28 mouse cellular contexts compared by ENCODE assay signal in genomic region chr11:63009761-63010160, GRCm38 (mm10). TPM values are rescaled to one million over a fixed set of nuclear protein-coding genes. Genes with fewer than 3 reads are reported as not detected.
DNase-seq lines count a peak whose midpoint lies in the region; ATAC-seq lines count a peak whose summit lies in the region.
"Had no signal": no experiment of that assay in that cellular context is flagged by ENCODE, and none has a peak within 500 bp of the region (broad histone marks: within the 10 kb centered on the region; RNA-seq: fewer than 3 reads in every experiment).

No protein-coding gene starts in this region.

- no peaks in the 10 kb centered on the region for H3K9me3 ChIP-seq in heart, embryonic 11.5 days (replicated peaks; ENCODE audit: control insufficient read depth, low read length)
- H3K9me3 ChIP-seq: embryonic facial prominence, embryonic 13.5 days; embryonic facial prominence, embryonic 15.5 days; forebrain, embryonic 10.5 days; forebrain, embryonic 13.5 days; forebrain, embryonic 15.5 days had no signal

- no peaks in the 10 kb centered on the region for H3K36me3 ChIP-seq in heart, embryonic 11.5 days (ENCODE audit: control insufficient read depth, insufficient read depth, low read length)
- H3K36me3 ChIP-seq: embryonic facial prominence, embryonic 13.5 days; embryonic facial prominence, embryonic 15.5 days; forebrain, embryonic 10.5 days; forebrain, embryonic 15.5 days had no signal

- H3K9ac ChIP-seq in heart, embryonic 11.5 days (ENCODE audit: low read depth, low read length) = no peak overlapping the region
- H3K9ac ChIP-seq: embryonic facial prominence, embryonic 13.5 days; embryonic facial prominence, embryonic 15.5 days; forebrain, embryonic 13.5 days; forebrain, embryonic 15.5 days; forebrain, postnatal 0 days had no signal

- H3K4me3 ChIP-seq in heart, embryonic 11.5 days (ENCODE audit: low read depth, low read length) = no peak overlapping the region
- H3K4me3 ChIP-seq: embryonic facial prominence, embryonic 13.5 days; embryonic facial prominence, embryonic 15.5 days; erythroblast, embryonic 14.5 days; forebrain, embryonic 10.5 days; forebrain, embryonic 13.5 days; forebrain, embryonic 15.5 days had no signal

- H3K4me2 ChIP-seq in heart, embryonic 11.5 days = no peak overlapping the region
- H3K4me2 ChIP-seq: embryonic facial prominence, embryonic 13.5 days; embryonic facial prominence, embryonic 15.5 days; forebrain, embryonic 13.5 days; forebrain, embryonic 15.5 days had no signal

- H3K4me1 ChIP-seq in heart, embryonic 11.5 days (ENCODE audit: control insufficient read depth, insufficient read depth, low read length) = no peaks in the 10 kb centered on the region
- H3K4me1 ChIP-seq: forebrain, embryonic 10.5 days; forebrain, embryonic 13.5 days; forebrain, embryonic 15.5 days had no signal

- no peaks in the 10 kb centered on the region for H3K27me3 ChIP-seq in heart, embryonic 11.5 days (ENCODE audit: control insufficient read depth, insufficient read depth, low read length)
- H3K27me3 ChIP-seq: embryonic facial prominence, embryonic 13.5 days; embryonic facial prominence, embryonic 15.5 days; forebrain, embryonic 13.5 days; forebrain, embryonic 15.5 days; Patski had no signal

- no peak for ATAC-seq in heart, embryonic 11.5 days (replicated peaks; ENCODE audit: insufficient number of reproducible peaks, low FRiP score, low TSS enrichment)
- ATAC-seq: activated CD4-positive, CD25-positive, alpha-beta regulatory T cell, adult 4 months; forebrain, embryonic 13.5 days; forebrain, embryonic 15.5 days; forebrain, postnatal 0 days; Patski had no signal

- no peak overlapping the region for H3K27ac ChIP-seq in heart, embryonic 11.5 days (ENCODE audit: low read depth, low read length)
- H3K27ac ChIP-seq: embryonic facial prominence, embryonic 13.5 days; embryonic facial prominence, embryonic 15.5 days; forebrain, embryonic 10.5 days; forebrain, embryonic 13.5 days; forebrain, embryonic 15.5 days had no signal

- 61% methylated on average over 3 of the region's 3 CpGs for WGBS in heart, embryonic 11.5 days (ENCODE audit: insufficient replicate concordance)

- DNase-seq in heart, adult 11 months = peak; percentile 62
- DNase-seq in 3T3-L1 (ENCODE audit: low read depth, low spot score) (peak; percentile 21), adipocyte (ENCODE audit: low spot score) (peak; percentile 57)
- DNase-seq in lung, postnatal 14 days = no peak
- no peak for DNase-seq in frontal cortex, adult 2 months (ENCODE audit: extremely low spot score in 1 of 2, low spot score in 1 of 2)
- DNase-seq: adrenal gland, adult 2 months; adrenal gland, postnatal 10 days; adrenal gland, postnatal 25 days; cerebellum, adult 11 months; cerebellum, adult 18-20 months; cerebellum, adult 8-10 months; cerebellum, adult 9-11 months; cerebellum, postnatal 14 days; cerebellum, postnatal 36 days; embryo, embryonic 11 days; forebrain, postnatal 0 days had no signal

RNA-seq across cellular contexts. Expression of gene Tekt3, which starts 51.7 kb away (rescaled TPM):
- not detected in 2 replicates for polyA plus RNA-seq in heart, embryonic 11.5 days (2014; fragmentation: Nextera tagmentation; extraction: Ambion mirVana)
- polyA plus RNA-seq in frontal cortex, adult 2 months (2012; rRNA removed) = not detected in 2 replicates
- polyA plus RNA-seq: activated CD4-positive, CD25-positive, alpha-beta regulatory T cell, adult 4 months; adrenal gland, adult 2 months; brain, embryonic 14.5 days; C2C12; embryonic facial prominence, embryonic 11.5 days; embryonic facial prominence, embryonic 13.5 days; erythroblast, embryonic 14.5 days; forebrain, embryonic 10.5 days; forebrain, embryonic 13.5 days; forebrain, embryonic 15.5 days; Patski had no signal

RNA-seq across cellular contexts. Expression of gene Cdrt4, which starts 58.8 kb away (rescaled TPM):
- 0.54 TPM in 1 of 2 replicates, not detected in the other for polyA plus RNA-seq in heart, embryonic 11.5 days (2014; fragmentation: Nextera tagmentation; extraction: Ambion mirVana)
- 0.40 and 0.48 TPM in 2 replicates for polyA plus RNA-seq in frontal cortex, adult 2 months (2012; rRNA removed)
- polyA plus RNA-seq: activated CD4-positive, CD25-positive, alpha-beta regulatory T cell, adult 4 months; C2C12; embryonic facial prominence, embryonic 11.5 days; erythroblast, embryonic 14.5 days; forebrain, embryonic 10.5 days; forebrain, embryonic 13.5 days; forebrain, embryonic 15.5 days; forebrain, postnatal 0 days; Patski had no signal

Comparison
In these comparisons a context has a peak if more than half of its experiments do, and no peak if none do; other contexts are left out.
1. DNase-seq: peak in heart, adult 11 months (single experiment), 3T3-L1 (single experiment) and adipocyte (single experiment); none in lung, postnatal 14 days (single experiment) and frontal cortex, adult 2 months (0 of 2).